Comparison of ENCODE assay signal across 9 mouse cellular contexts in genomic region chr11:53858058-53858760, GRCm38 (mm10). TPM values are rescaled to one million over a fixed set of nuclear protein-coding genes. Genes with fewer than 3 reads are reported as not detected.
DNase-seq lines count a peak whose midpoint lies in the region; ATAC-seq and TF ChIP-seq lines count a peak whose summit lies in the region.
"Had no signal": no experiment of that assay in that cellular context is flagged by ENCODE, and none has a peak within 500 bp of the region (broad histone marks: within the 10 kb centered on the region; RNA-seq: fewer than 3 reads in every experiment).

No protein-coding gene starts in this region.

- no peak for DNase-seq in kidney, adult 2 months
- DNase-seq in kidney, postnatal 4 days, result no peak
- peak; percentile 10 for DNase-seq in A20 (ENCODE audit: low read depth, low spot score)
- DNase-seq in liver, embryonic 11.5 days (ENCODE audit: low spot score), result no peak
- no peak for DNase-seq in right cerebral cortex, postnatal 25 days
- no peak for DNase-seq in frontal cortex, postnatal 36 days (ENCODE audit: low spot score in 2 of 2)
- no peak for DNase-seq in adrenal gland, adult 8-10 months

- ATAC-seq in liver, embryonic 11.5 days (replicated peaks; ENCODE audit: low FRiP score), result no peak

- 78% methylated on average over 6 of the region's 6 CpGs for WGBS in kidney, adult 2 months
- 79% methylated on average over 6 of the region's 6 CpGs for WGBS in liver, embryonic 11.5 days

- peak overlapping the region; percentile 83 for H3K4me2 ChIP-seq in liver, embryonic 11.5 days

- H3K9me3 ChIP-seq in E14TG2a.4 (ENCODE audit: low read length), result no peaks in the 10 kb centered on the region
- H3K9me3 ChIP-seq in liver, embryonic 11.5 days (ENCODE audit: control insufficient read depth, low read length), result no peaks in the 10 kb centered on the region
- H3K9me3 ChIP-seq: hindbrain, embryonic 15.5 days had no signal

- no peak for TF ChIP-seq POLR2A in kidney, adult 2 months (IDR thresholded peaks at IDR 0.05; ENCODE audit: low read depth, low read length)

- H3K36me3 ChIP-seq in kidney, adult 2 months (ENCODE audit: control insufficient read depth, insufficient read depth, low read length), result no peaks in the 10 kb centered on the region
- H3K36me3 ChIP-seq in E14TG2a.4 (ENCODE audit: insufficient read depth, low read length), result no peaks in the 10 kb centered on the region
- no peaks in the 10 kb centered on the region for H3K36me3 ChIP-seq in liver, embryonic 11.5 days (ENCODE audit: control insufficient read depth, insufficient read depth, low read length)
- H3K36me3 ChIP-seq: hindbrain, embryonic 15.5 days had no signal

- no peak overlapping the region for H3K27ac ChIP-seq in kidney, adult 2 months (ENCODE audit: insufficient read depth, low read depth, low read length)
- no peak overlapping the region for H3K27ac ChIP-seq in liver, embryonic 11.5 days (ENCODE audit: low read depth, low read length)
- H3K27ac ChIP-seq: hindbrain, embryonic 15.5 days had no signal

- peak overlapping the region; percentile 71; the same call in 1 of the 2 replicates for H3K4me3 ChIP-seq in kidney, adult 2 months (ENCODE audit: insufficient read depth, low read depth, low read length)
- H3K4me3 ChIP-seq in E14TG2a.4 (replicated peaks; ENCODE audit: low read length), result 0 out of 2 replicates have a peak overlapping the region, but pooled peaks have one; percentile 76
- H3K4me3 ChIP-seq in liver, embryonic 11.5 days (ENCODE audit: low read depth, low read length), result no peak overlapping the region

- no peak overlapping the region; the same call in 1 of the 2 replicates for H3K9ac ChIP-seq in liver, embryonic 11.5 days (ENCODE audit: low read depth, low read length)

- H3K4me1 ChIP-seq in kidney, adult 2 months (ENCODE audit: control insufficient read depth, insufficient read depth, low read length), result no peaks in the 10 kb centered on the region
- peaks cover 7% of the 10 kb centered on the region for H3K4me1 ChIP-seq in E14TG2a.4 (replicated peaks; ENCODE audit: low read depth, low read length)
- 0 out of 2 replicates have a peak, but pooled peaks cover 3% of the 10 kb centered on the region for H3K4me1 ChIP-seq in liver, embryonic 11.5 days (replicated peaks; ENCODE audit: control insufficient read depth, insufficient read depth, low read length)

- no peaks in the 10 kb centered on the region for H3K27me3 ChIP-seq in kidney, adult 2 months (replicated peaks; ENCODE audit: control insufficient read depth, insufficient read depth, low read length)
- peaks cover 24% of the 10 kb centered on the region for H3K27me3 ChIP-seq in E14TG2a.4 (ENCODE audit: insufficient read depth, low read length)
- peaks cover 3% of the 10 kb centered on the region; the same call in 1 of the 2 replicates for H3K27me3 ChIP-seq in liver, embryonic 11.5 days (replicated peaks; ENCODE audit: control insufficient read depth, insufficient read depth, low read length)
- H3K27me3 ChIP-seq: hindbrain, embryonic 15.5 days had no signal

- TF ChIP-seq CTCF in kidney, adult 2 months (conservative IDR thresholded peaks at IDR 0.05; ENCODE audit: insufficient read depth, insufficient read length, low read depth, low read length), result no peak
- no peak for TF ChIP-seq CTCF in E14TG2a.4 (conservative IDR thresholded peaks at IDR 0.05; ENCODE audit: low read length)

RNA-seq across cellular contexts. Expression of gene Gm12216, which starts 0.8 kb away (rescaled TPM):
- 5.4 and 5.8 TPM in 2 replicates for polyA plus RNA-seq in kidney, adult 2 months (2012; rRNA removed)
- 0.51 TPM in 1 of 2 replicates, not detected in the other for polyA plus RNA-seq in liver, embryonic 11.5 days (2014; fragmentation: Nextera tagmentation; extraction: Ambion mirVana)
- total RNA-seq in adrenal gland, adult 8-10 months (2022), result 10 to 100 TPM in 2 of 4 experiments, 1 to 10 TPM in 2; 4.1 to 12.6 (median 9.8) TPM

RNA-seq across cellular contexts. Expression of gene Slc22a5, which starts 33.3 kb away (rescaled TPM):
- polyA plus RNA-seq in kidney, adult 2 months (2012; rRNA removed), result 188 and 195 TPM in 2 replicates
- polyA plus RNA-seq in liver, embryonic 11.5 days (2014; fragmentation: Nextera tagmentation; extraction: Ambion mirVana), result 4.4 and 4.8 TPM in 2 replicates
- 10 to 100 TPM; 36.9 to 47.9 (median 43.8) TPM for total RNA-seq in adrenal gland, adult 8-10 months (2022)

Comparison
In these comparisons a context has a peak if more than half of its experiments do, and no peak if none do; other contexts are left out.
1. RNA of gene Slc22a5, which starts 33.3 kb away (polyA plus RNA-seq): 188 to 195 TPM in kidney, adult 2 months; 4.4 to 4.8 TPM in liver, embryonic 11.5 days; every median in the first group is over 10 times any median in the second.